Mouse (Mus musculus) embryonic facial prominence, embryonic 12.5 days (tissue): ENCODE data around the gene Frmd8. TPM values are rescaled to one million over a fixed set of nuclear protein-coding genes. Genes with fewer than 3 reads are reported as not detected.

Source experiments
- ATAC-seq: fragments of 200-750 bp; cut with Nextera tagmentation; 2 replicates; pipeline ENCODE4 v1.8.0; 2017; ENCODE audit not compliant: insufficient number of reproducible peaks, insufficient read depth, low FRiP score, low TSS enrichment
- H3K27ac ChIP-seq: fragments of 300-500 bp; sonication (generic); 2 replicates; pipeline ENCODE4 v1.5.1; 2016; ENCODE audit warnings: mild to moderate bottlenecking
- H3K27me3 ChIP-seq: fragments of 300-500 bp; sonication (generic); 2 replicates; pipeline ENCODE4 v1.6.1; 2016; ENCODE audit warnings: mild to moderate bottlenecking, moderate library complexity
- H3K36me3 ChIP-seq: fragments of 300-500 bp; sonication (generic); 2 replicates; pipeline ENCODE4 v1.6.1; 2016; ENCODE audit warnings: mild to moderate bottlenecking
- H3K4me1 ChIP-seq: fragments of 300-500 bp; sonication (generic); 2 replicates; pipeline ENCODE4 v1.6.1; 2016
- H3K4me2 ChIP-seq: fragments of 300-500 bp; sonication (generic); replicated peaks from 2 replicates; pipeline ENCODE4 v1.6.1; 2016; ENCODE audit warnings: mild to moderate bottlenecking, moderate library complexity
- H3K4me3 ChIP-seq: fragments of 300-500 bp; sonication (generic); 2 replicates; pipeline ENCODE4 v1.5.1; 2016; ENCODE audit warnings: mild to moderate bottlenecking
- H3K9ac ChIP-seq: fragments of 300-500 bp; sonication (generic); 2 replicates; pipeline ENCODE4 v1.6.1; 2016; ENCODE audit warnings: mild to moderate bottlenecking, moderate library complexity
- H3K9me3 ChIP-seq: fragments of 300-500 bp; sonication (generic); 2 replicates; pipeline ENCODE4 v1.6.1; 2016; ENCODE audit warnings: mild to moderate bottlenecking, moderate library complexity
- WGBS: fragments of 180-500 bp; shearing (Covaris S2); methylation state at CpG from one replicate; pipeline ENCODE4 v1.1.7; 2016; 5-methylcytosine and 5-hydroxymethylcytosine counted together
- polyA plus RNA-seq: library from polyadenylated mRNA; unstranded; fragments of >200 nt; fragmentation: Nextera tagmentation; extraction: Ambion mirVana; gene quantifications from 2 replicates; pipeline ENCODE4 v1.2.1, GENCODE M21; 2016

Frmd8 gene
- polyA plus RNA-seq, 1 experiment from 2014 or later, result 41.4 TPM

DNA sequence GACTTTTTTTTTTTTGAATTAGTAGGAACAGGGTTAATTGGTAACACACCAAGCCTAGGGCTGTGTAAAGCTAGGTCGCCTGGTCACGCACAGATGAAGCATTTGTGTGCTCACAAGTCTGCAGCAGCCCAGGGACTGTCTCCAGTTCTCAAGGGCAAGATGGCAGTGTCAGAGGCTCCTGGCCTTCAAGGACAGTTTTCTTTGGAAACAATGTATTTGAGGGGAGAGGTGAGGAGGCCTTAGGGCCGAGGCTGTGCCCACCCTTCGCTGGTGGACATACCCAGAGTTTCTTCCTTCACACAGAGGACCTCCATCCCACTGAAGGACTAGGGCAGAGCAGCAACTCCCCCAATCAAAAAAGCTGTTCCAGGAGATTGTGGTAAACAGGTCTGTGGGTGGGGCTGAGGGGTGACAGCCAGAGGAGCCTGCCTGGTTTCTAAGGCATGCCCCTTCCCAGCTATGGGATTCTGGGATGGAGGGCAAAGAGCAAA, 27.7 kb downstream of the Frmd8 start:
- peak overlapping the region; percentile 95 for H3K27ac ChIP-seq
- H3K9ac ChIP-seq, result peak overlapping the region; percentile 39; the same call in 1 of the 2 replicates
- H3K27me3 ChIP-seq, result no peaks in the 10 kb centered on the region
- H3K36me3 ChIP-seq, result peaks cover 11% of the 10 kb centered on the region
- peak overlapping the region; percentile 53 for H3K4me2 ChIP-seq
- peaks cover 64% of the 10 kb centered on the region for H3K4me1 ChIP-seq
- H3K4me3 ChIP-seq, result no peak overlapping the region
- no peaks in the 10 kb centered on the region for H3K9me3 ChIP-seq
- 32% methylated on average over 4 of the region's 4 CpGs for WGBS
- ATAC-seq, result no peak

DNA sequence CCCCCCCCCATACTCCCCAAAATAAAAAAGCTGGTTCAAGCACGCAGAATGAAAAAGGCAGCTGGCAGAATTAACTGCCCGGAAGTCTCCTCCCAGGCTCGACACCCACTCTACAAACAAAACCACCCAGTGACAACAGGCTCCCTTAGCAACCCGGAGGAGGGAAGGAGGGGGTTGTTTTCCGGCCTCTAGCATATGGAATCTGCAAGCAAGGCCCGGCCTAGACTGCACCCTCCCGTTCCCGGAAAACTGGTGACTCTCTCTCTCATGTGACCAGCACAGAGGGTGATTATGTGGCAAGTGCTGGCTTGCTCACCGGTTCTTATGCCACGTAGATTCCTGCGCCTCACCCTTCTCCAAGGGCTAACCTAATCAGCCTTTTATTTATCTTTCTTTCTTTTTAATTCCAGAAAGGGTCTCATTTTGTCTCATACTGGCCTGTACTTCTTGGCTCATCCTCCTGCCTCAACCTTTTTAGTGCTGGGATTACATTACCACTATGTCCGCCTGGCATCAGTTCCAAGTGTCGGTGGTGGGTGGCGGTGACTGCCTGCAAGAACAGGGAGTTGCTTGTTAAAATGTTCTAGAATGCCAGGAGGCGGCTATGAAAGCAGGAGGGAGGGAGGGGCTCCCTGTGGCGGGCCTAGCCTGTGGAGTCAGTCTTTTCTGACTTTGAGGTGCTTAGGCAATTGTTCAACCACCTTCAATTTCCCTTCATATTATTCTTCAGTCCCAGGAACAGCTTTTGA, 28.3 kb downstream of the Frmd8 start:
- Histone ChIP-seq H3K27ac (peak overlapping the region; percentile 95), H3K36me3 (peaks cover 5% of the 10 kb centered on the region; the same call in 1 of the 2 replicates), H3K4me2 (peak overlapping the region; percentile 53), H3K4me1 (peaks cover 66% of the 10 kb centered on the region), H3K9me3 (no peaks in the 10 kb centered on the region), H3K4me3 (peak overlapping the region; percentile 32), H3K9ac (peak overlapping the region; percentile 27), H3K27me3 (no peaks in the 10 kb centered on the region)
- WGBS, result 5% methylated on average over 16 of the region's 16 CpGs
- ATAC-seq, result peak; percentile 80

DNA sequence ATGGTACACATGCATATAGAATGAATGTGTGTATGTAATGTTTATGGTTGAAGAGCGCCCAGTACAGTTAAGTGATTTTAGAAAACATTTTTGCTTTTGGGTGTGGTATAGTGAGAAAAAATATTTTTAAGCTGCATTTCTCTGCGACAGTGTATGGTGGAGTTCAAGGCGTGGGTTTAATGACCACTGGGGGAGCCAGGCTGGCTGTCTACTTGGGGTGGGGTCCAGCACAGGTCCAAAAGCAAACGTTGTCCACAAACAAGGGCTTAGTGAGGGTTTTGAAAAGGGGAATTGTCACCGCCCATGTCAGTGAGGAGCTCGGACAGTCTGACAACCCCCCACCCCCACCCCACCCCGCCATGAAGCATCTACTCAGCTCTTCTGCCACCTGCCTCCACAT, 28.9 kb downstream of the Frmd8 start:
- Histone ChIP-seq H3K27ac (peak overlapping the region; percentile 95), H3K9ac (0 out of 2 replicates have a peak overlapping the region, but pooled peaks have one; percentile 27), H3K4me3 (peak overlapping the region; percentile 32), H3K4me2 (peak overlapping the region; percentile 53), H3K9me3 (no peaks in the 10 kb centered on the region), H3K27me3 (no peaks in the 10 kb centered on the region), H3K4me1 (peaks cover 66% of the 10 kb centered on the region), H3K36me3 (no peaks in the 10 kb centered on the region)
- 1% methylated on average over 7 of the region's 7 CpGs for WGBS
- ATAC-seq, result 0 out of 2 replicates have a peak, but pooled peaks have one; percentile 2

DNA sequence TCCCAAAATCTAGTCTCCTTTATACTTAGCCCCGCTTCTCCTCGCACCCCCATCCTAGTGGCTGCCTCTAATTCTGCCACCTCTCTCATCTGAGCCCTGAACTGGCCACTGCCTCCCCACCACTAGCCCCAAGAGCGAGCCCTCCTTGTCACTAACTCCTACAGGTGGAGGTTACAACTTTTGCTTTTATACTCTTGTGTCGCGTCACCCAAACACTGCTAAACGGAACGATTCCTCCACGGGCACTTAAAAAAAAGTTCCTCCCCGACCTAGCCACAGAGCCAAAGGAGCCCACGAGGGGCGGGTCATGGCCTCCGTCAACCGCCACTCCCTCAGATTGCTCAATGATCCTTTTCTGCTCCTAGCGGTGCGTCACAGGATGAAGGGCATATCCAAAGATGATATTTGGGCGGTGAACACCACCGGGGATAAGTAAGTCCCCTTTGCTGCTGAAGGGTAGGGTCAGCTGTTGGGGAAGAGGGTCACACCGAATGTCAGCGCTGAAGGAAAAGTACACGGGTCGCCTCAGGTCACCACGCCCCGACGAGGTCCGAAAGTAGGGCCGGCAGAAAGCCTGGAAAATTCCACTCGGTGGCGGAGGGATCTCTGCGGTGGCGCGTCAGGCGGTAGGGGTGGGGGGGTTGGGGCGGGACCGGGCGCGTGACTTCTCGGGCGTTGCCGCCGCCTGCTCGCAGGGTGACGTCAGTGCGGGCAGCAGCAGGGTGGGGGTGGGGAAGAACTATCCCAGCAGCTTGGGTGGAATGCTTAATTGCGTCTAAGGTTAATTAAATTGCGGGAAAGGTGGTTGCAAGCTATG, 29.5 kb downstream of the Frmd8 start:
- ATAC-seq, result 0 out of 2 replicates have a peak, but pooled peaks have one; percentile 1
- H3K9me3 ChIP-seq, result no peaks in the 10 kb centered on the region
- H3K27me3 ChIP-seq, result no peaks in the 10 kb centered on the region
- H3K9ac ChIP-seq, result peak overlapping the region; percentile 35; the same call in 1 of the 2 replicates
- peaks cover 66% of the 10 kb centered on the region for H3K4me1 ChIP-seq
- WGBS, result 5% methylated on average over 45 of the region's 45 CpGs
- H3K4me3 ChIP-seq, result peak overlapping the region; percentile 32
- H3K4me2 ChIP-seq, result peak overlapping the region; percentile 53
- H3K36me3 ChIP-seq, result no peaks in the 10 kb centered on the region
- H3K27ac ChIP-seq, result peak overlapping the region; percentile 95

DNA sequence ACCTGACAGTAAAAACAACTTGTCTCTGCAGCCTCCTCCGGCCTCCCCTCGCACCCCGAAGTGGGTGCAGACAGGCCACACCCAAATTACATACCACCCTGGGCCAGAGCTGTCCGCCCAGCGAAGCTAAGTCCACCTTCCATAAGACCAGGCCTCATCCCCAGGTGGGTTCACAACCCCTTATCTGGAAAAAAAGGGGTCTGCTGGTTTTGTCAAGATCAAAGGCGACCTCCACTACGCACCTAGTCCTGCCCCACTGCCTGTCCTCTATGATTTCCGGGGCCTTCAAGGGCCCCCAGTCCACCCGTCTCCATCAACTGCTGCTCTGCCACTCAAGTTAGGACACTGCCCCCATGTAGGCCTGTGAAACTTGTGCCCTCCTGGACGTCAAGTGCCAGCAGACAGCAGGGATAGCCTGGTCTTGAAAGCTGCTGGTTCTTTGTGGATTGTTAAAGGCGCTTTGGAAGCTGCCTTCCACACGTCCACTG, 30.2 kb downstream of the Frmd8 start:
- Histone ChIP-seq H3K9me3 (no peaks in the 10 kb centered on the region), H3K27me3 (no peaks in the 10 kb centered on the region), H3K4me3 (peak overlapping the region; percentile 32), H3K36me3 (no peaks in the 10 kb centered on the region), H3K9ac (peak overlapping the region; percentile 27; the same call in 1 of the 2 replicates), H3K27ac (peak overlapping the region; percentile 95), H3K4me1 (peaks cover 61% of the 10 kb centered on the region), H3K4me2 (peak overlapping the region; percentile 53)
- no peak for ATAC-seq
- WGBS, result 80% methylated on average over 12 of the region's 12 CpGs

DNA sequence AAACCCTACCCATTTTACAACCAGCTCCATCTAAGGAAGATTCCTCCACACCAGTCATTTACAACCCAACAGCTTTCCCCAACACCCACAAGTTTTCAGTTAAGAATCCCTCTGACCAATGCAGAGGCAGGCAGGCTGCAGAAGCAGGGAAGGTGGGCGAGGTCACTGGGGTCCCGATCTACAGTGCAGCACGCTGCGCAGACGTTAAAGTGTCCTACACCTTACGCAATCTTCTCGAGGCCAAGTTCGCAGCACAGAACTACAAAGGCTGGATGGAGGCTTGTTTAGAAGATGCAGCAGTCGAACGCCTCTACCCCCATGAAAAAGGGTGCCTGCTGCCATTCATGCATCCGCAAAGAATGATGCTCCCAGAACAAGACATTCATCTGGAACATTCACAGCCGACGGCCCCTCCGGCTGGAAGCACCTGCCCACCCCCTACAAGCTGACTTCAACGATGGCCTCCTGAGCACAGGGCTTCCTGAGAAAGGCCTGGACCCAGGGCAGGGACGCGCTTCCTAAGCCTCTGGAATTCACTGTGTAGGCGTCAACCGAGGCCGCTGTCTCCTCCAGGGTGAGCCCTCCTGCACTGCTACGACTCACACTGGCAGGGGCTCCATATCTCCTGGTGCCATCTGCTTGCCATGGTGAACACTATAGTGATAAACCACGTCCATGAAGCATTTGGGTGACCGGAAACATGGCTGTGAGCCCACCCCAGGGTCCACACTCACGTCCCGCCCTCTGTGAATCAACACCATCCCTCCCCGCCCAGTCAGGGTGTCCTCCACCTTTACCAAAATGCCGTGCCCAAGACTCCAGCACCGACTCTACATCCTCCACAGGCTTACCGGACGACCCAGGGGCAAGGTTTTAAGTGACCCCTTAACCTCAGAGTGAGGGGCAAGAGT, 31.0 kb downstream of the Frmd8 start:
- Histone ChIP-seq H3K9ac (no peak overlapping the region), H3K27ac (peak overlapping the region; percentile 95; the same call in 1 of the 2 replicates), H3K27me3 (no peaks in the 10 kb centered on the region), H3K4me3 (peak overlapping the region; percentile 32; the same call in 1 of the 2 replicates), H3K9me3 (no peaks in the 10 kb centered on the region), H3K4me1 (peaks cover 52% of the 10 kb centered on the region), H3K4me2 (peak overlapping the region; percentile 53; the same call in 1 of the 2 replicates), H3K36me3 (no peaks in the 10 kb centered on the region)
- no peak for ATAC-seq
- 84% methylated on average over 30 of the region's 30 CpGs for WGBS

DNA sequence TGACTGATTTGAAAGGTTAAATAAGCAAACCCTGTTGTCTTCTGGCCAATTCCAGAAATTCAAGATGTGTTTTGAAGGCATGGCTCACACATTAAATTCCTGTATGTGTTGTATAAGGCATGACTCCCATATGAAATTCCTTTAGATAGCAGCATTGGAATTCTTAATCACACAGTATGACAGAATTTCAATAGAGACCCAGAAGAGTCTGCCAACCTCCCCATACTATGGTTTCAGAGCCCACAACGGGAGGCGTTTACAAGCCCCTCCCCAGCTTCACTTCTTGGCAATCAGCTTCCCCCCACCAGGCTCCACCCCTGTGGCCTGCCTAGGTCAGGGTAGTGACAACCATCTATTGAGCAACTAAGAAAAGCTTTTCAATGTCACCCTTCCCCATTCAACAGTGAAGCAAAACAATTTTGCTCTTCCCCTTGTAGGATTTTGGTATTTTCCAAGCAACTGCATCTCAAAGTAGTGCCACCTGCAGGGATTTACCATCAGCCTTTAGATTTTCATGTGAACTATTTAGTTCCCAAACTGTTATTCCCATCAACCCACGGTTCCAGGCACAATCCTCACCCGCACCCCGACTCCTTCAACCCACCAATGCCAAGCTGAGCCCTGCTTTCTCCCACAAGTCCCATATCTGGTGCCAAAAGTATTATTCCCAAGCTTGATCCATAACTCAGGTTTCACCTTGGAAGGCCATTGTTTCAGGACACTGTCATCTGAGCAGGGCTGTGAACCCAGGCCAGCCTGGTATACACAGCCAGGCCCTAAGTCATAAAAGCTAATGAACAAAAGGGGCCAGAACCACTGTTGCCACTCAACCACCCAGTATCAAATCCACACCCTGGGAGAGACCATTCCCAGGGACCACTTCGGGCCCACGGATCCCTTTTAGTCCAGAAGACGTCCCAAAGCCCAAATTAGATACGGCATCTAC, 32.0 kb downstream of the Frmd8 start:
- H3K9ac ChIP-seq, result no peak overlapping the region
- no peaks in the 10 kb centered on the region for H3K9me3 ChIP-seq
- H3K4me3 ChIP-seq, result 0 out of 2 replicates have a peak overlapping the region, but pooled peaks have one; percentile 32
- peaks cover 42% of the 10 kb centered on the region for H3K4me1 ChIP-seq
- no peaks in the 10 kb centered on the region for H3K36me3 ChIP-seq
- ATAC-seq, result no peak
- no peak overlapping the region; the same call in 1 of the 2 replicates for H3K27ac ChIP-seq
- H3K27me3 ChIP-seq, result no peaks in the 10 kb centered on the region
- 0 out of 2 replicates have a peak overlapping the region, but pooled peaks have one; percentile 5 for H3K4me2 ChIP-seq
- 75% methylated on average over 9 of the region's 9 CpGs for WGBS

DNA sequence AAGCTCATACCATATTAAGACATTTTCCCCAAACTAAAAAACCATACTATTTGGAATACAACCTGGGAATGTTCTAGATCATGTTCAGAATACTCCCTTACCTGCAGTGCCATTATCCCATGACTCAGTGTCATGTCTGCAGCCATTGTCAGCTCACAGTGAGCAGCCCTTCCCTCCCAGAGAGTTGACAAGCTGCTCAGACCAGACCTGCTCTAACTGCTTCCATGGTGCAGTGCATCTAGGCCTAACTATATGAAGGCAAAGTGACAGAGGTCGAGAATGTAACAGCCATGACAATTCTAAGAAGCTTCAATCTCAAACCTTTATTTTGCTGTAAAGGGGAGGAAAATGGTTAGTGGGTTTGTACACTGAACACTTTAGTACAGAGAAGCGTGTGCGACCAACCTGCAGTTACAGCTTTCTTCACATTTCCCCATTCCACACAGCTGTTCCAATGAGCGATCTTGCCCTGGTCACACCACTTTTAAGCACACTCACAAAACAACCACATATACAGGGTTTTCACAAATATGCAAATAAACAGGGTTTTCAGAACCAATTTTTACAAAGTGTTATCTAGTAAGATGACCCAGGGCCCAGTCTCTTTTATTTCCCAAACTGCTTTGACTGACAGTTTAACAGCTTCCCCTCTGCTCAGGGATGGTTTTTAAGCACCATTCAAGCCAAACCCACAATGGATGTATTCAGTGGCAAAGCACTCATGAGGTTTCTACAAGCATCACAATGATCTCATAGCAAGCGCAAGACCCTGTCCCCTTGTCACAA, 32.9 kb downstream of the Frmd8 start:
- no peak overlapping the region for H3K27ac ChIP-seq
- WGBS, result 67% methylated on average over 5 of the region's 5 CpGs
- no peaks in the 10 kb centered on the region for H3K9me3 ChIP-seq
- H3K4me3 ChIP-seq, result no peak overlapping the region
- no peaks in the 10 kb centered on the region for H3K36me3 ChIP-seq
- no peak overlapping the region for H3K9ac ChIP-seq
- H3K27me3 ChIP-seq, result no peaks in the 10 kb centered on the region
- no peak overlapping the region for H3K4me2 ChIP-seq
- no peak for ATAC-seq
- peaks cover 34% of the 10 kb centered on the region for H3K4me1 ChIP-seq

DNA sequence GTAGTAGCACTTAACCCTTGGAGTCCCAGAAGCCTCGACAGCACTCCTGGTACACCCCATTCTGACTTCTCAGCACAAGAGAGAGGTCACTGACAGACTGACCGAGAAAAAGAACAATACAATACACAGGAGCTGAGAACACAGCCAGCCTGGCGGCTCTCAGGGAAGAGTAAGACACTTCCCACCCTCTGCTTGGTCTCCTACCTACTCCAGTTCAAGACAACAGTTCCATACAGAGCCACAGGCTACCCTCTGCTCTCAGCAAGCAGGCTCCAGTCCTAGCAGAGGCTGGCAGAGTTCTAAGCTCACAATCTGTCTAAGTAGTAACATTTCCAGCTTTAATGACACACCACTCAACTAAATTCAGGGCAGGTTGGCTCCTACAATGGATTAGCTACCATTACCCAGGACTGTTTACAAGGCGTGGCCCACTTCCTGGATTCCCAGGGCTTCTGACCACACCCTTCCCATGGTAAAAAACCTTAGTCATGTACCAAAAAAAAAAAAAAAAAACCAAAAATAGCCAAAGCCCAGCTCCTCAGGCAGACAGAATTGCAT, 33.6 kb downstream of the Frmd8 start:
- Histone ChIP-seq H3K4me2 (no peak overlapping the region; the same call in 1 of the 2 replicates), H3K9ac (no peak overlapping the region), H3K27ac (no peak overlapping the region), H3K4me3 (no peak overlapping the region), H3K9me3 (no peaks in the 10 kb centered on the region), H3K4me1 (peaks cover 27% of the 10 kb centered on the region), H3K27me3 (no peaks in the 10 kb centered on the region), H3K36me3 (no peaks in the 10 kb centered on the region)
- ATAC-seq, result no peak
- WGBS, result 58% methylated on average over 4 of the region's 4 CpGs
